Mouse (Mus musculus): ENCODE measurements around the gene Dennd4b. TPM values are rescaled to one million over a fixed set of nuclear protein-coding genes. Genes with fewer than 3 reads are reported as not detected.
"Not testable (repeated sequence)": the region's sequence is repeated elsewhere in the genome, so short reads cannot be mapped to it uniquely, and the experiment has no call there.

Gene Dennd4b
- total RNA-seq, 2 experiments from 2014 or later = 25.2 to 27.1 TPM

GRCm38 (mm10) chr3:90250791-90251190 lies 14.2 kb upstream of the Dennd4b start:
- no peak for DNase-seq (ENCODE audit: extremely low spot score in 1 of 2, low spot score in 2 of 2)
- intact Hi-C loops (cut with DNase I) = no loop called here

GRCm38 (mm10) chr3:90251731-90252226 lies 13.2 kb upstream of the Dennd4b start:
- intact Hi-C loops (cut with DNase I); DNase-seq (ENCODE audit: extremely low spot score in 1 of 2, low spot score in 2 of 2): not testable (repeated sequence)

GRCm38 (mm10) chr3:90252659-90253058 lies 12.3 kb upstream of the Dennd4b start:
- DNase-seq (ENCODE audit: extremely low spot score in 1 of 2, low spot score in 2 of 2); intact Hi-C loops (cut with DNase I): not testable (repeated sequence)

GRCm38 (mm10) chr3:90253174-90253573 lies 11.8 kb upstream of the Dennd4b start:
- DNase-seq (ENCODE audit: extremely low spot score in 1 of 2, low spot score in 2 of 2); intact Hi-C loops (cut with DNase I): not testable (repeated sequence)

GRCm38 (mm10) chr3:90253653-90254418 lies 11.1 kb upstream of the Dennd4b start, which contains the start of gene Crtc2:
TSS of gene Crtc2 (plus strand) at chr3:90254163.
- intact Hi-C loops (cut with DNase I) = no loop called here
- DNase-seq (ENCODE audit: extremely low spot score in 1 of 2, low spot score in 2 of 2) = peak; percentile 97

GRCm38 (mm10) chr3:90254419-90255193 lies 10.4 kb upstream of the Dennd4b start:
- intact Hi-C loops (cut with DNase I) = no loop called here
- peak in 1 of 2 experiments; percentile 76 for DNase-seq (ENCODE audit: extremely low spot score in 1 of 2, low spot score in 2 of 2)

GRCm38 (mm10) chr3:90255194-90255565 lies 9.8 kb upstream of the Dennd4b start:
- no peak for DNase-seq (ENCODE audit: extremely low spot score in 1 of 2, low spot score in 2 of 2)
- intact Hi-C loops (cut with DNase I) = no loop called here

- intact Hi-C loops (cut with DNase I) = no loop called here
- DNase-seq (ENCODE audit: extremely low spot score in 1 of 2, low spot score in 2 of 2) = no peak
Observed at GRCm38 (mm10) chr3:90255784-90256353, 9.1 kb upstream of the Dennd4b start.

- intact Hi-C loops (cut with DNase I) = no loop called here
- no peak for DNase-seq (ENCODE audit: extremely low spot score in 1 of 2, low spot score in 2 of 2)
Observed at GRCm38 (mm10) chr3:90256731-90257530, 8.1 kb upstream of the Dennd4b start.

GRCm38 (mm10) chr3:90258521-90258920 lies 6.5 kb upstream of the Dennd4b start:
- no peak for DNase-seq (ENCODE audit: extremely low spot score in 1 of 2, low spot score in 2 of 2)
- intact Hi-C loops (cut with DNase I) = no loop called here

- intact Hi-C loops (cut with DNase I) = no loop called here
- no peak for DNase-seq (ENCODE audit: extremely low spot score in 1 of 2, low spot score in 2 of 2)
Observed at GRCm38 (mm10) chr3:90263121-90263771, 1.7 kb upstream of the Dennd4b start.

GRCm38 (mm10) chr3:90264687-90265033 lies 325 bp upstream of the Dennd4b start:
- DNase-seq (ENCODE audit: extremely low spot score in 1 of 2, low spot score in 2 of 2) = no peak
- intact Hi-C loops (cut with DNase I) = loop anchor here (5.0 kb wide), 2 partner anchors 88 to 108 kb away; no protein-coding TSS in a partner anchor

GRCm38 (mm10) chr3:90265932-90266741 lies 1.2 kb downstream of the Dennd4b start:
- intact Hi-C loops (cut with DNase I) = loop anchor here (5.0 kb wide), 2 partner anchors 86 to 106 kb away; no protein-coding TSS in a partner anchor
- no peak for DNase-seq (ENCODE audit: extremely low spot score in 1 of 2, low spot score in 2 of 2)

GRCm38 (mm10) chr3:90266901-90267775 lies 2.2 kb downstream of the Dennd4b start:
- intact Hi-C loops (cut with DNase I) = loop anchor here (5.0 kb wide), 2 partner anchors 85 to 105 kb away; no protein-coding TSS in a partner anchor

GRCm38 (mm10) chr3:90268190-90268589 lies 3.2 kb downstream of the Dennd4b start:
- no peak for DNase-seq (ENCODE audit: extremely low spot score in 1 of 2, low spot score in 2 of 2)

More at GRCm38 (mm10) chr3:90266901-90267775, 2.2 kb downstream of the Dennd4b start:
- no peak for DNase-seq (ENCODE audit: extremely low spot score in 1 of 2, low spot score in 2 of 2)

GRCm38 (mm10) chr3:90268971-90269370 lies 4.0 kb downstream of the Dennd4b start:
- DNase-seq (ENCODE audit: extremely low spot score in 1 of 2, low spot score in 2 of 2) = no peak
- intact Hi-C loops (cut with DNase I) = loop anchor here (5.0 kb wide), 2 partner anchors 83 to 103 kb away; no protein-coding TSS in a partner anchor

More at GRCm38 (mm10) chr3:90268190-90268589, 3.2 kb downstream of the Dennd4b start:
- intact Hi-C loops (cut with DNase I) = loop anchor here (5.0 kb wide), 2 partner anchors 84 to 104 kb away; no protein-coding TSS in a partner anchor

All from left cerebral cortex, postnatal 10 days (tissue).